Mouse (Mus musculus) thymus, postnatal 14 days (tissue): ENCODE data around the gene Rabgap1l.
A peak's percentile ranks its signal among the peaks of the same experiment; 100 is the strongest.

Source experiments
- DNase-seq: peaks from one replicate; pipeline ENCODE4 v3.0.0; 2021

Rabgap1l gene

GRCm38 (mm10) chr1:160588911-160589590 lies 204.0 kb downstream of the Rabgap1l start:
- DNase-seq: no peak

GRCm38 (mm10) chr1:160579309-160580233 lies 213.4 kb downstream of the Rabgap1l start:
- no peak for DNase-seq

- DNase-seq: no peak
Observed at GRCm38 (mm10) chr1:160576124-160576523, 216.9 kb downstream of the Rabgap1l start.

GRCm38 (mm10) chr1:160574039-160574438 lies 219.0 kb downstream of the Rabgap1l start:
- no peak for DNase-seq

DNA sequence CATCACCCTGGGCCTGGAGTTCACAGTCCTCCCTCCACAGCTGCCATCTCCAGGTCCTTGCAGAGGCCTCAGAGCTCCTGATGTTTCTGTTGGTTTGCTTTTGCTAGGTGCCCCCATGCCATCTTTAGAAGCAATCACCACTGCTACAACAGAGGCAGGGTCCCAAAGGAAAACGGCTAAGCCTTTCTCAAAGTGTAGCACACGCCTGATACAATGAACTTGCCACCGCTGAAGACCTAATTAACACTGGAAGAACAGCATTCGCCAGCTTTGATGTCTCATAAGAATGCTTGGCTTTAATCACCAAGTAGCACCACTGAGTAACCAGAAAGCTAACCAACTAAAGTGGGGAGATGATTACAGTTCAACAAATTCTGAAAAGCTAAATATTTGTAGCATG lies 226.6 kb downstream of the Rabgap1l start:
- no peak for DNase-seq

DNA sequence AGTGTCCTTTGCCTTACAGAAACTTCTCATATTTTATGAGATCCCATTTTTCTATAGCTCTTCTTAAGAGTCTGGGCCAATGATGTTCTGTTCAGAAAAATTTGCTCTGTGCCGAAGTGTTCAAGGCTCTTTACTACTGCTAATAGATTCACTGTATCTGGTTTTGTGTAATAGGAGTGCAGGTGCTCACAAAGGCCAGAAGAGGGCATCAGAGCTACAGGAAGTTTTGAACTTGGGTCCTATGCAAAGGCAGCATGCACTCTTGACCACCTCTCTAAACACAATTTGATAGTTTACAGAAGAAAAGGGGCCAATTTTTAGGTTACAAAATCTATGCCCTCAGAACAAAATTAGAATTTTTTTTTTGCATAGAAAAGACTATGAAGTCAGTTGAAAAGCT lies 231.6 kb downstream of the Rabgap1l start:
- DNase-seq: peak; percentile 9

DNA sequence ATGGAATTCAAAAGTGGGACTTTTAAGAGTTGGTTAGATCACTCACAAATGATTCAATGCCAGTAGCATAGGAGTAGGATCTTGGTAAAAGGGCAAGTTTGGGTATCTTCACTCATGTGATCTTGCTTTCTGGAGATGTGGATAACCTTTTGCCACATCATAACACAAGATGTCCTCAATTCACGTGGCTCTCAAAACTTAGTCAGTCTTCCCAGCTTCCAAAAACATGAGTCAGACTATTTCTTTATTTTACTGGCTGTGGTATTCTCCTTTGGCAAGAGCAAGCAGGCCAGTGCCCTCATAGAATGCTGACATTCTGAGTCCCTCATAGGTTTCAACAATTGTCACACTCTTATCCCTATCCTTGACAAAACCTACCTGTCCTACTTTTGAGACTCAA lies 242.4 kb downstream of the Rabgap1l start:
- DNase-seq: no peak

- DNase-seq: no peak
Observed at GRCm38 (mm10) chr1:160547934-160548876, 244.8 kb downstream of the Rabgap1l start.

DNA sequence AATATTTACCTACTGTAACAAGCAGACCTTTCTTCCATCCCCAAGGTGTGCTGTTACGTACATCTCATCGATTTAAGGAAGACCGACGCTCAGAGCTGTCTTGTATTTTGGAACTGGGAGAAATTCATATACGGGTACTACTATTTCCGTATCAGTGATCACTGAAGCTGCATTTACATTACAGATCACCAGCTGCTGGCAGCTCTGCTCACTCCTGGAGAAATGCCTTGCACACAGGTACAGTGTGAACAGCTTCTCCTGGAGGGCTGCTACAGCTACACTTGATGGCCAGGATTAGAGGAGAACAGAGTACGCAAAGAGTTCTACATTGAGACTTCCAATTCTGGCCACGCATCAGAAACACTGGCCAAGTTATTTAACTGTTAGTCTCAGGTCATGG lies 257.4 kb downstream of the Rabgap1l start:
- no peak for DNase-seq

DNA sequence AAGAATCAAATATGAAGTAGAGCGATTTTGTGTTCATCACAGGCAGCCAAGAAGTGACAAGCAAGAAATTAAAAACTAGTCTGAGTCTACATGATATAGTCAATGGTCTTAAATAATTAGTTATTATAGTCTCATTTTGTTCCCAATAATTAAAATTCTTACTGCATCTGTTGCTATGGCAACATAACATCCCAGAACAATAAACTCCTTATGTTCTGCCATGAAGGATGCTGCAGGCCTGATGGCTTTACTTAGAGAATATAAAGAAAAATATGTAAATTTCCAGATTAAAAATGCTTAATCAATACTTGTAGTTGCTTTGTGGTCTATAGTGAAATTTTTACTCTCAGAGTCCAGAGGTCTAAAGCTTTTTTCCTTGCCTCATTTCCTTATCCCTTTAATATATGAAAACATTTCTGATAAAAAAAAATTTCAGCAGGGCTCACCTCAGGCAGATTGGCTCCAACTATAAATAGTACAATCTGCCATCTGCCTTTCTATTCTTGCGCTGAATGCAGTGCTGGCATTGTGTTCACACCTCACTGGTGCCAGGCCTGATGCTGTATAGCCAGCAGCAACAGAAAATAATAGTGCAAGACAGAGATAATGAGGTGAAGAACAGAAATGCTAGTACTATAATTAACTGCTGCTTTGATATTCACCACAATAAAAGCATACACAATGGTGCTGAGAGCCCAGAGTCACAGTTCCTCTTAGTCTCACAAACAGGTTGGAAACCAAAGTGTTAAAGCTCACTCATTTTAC lies 258.3 kb downstream of the Rabgap1l start:
- DNase-seq: no peak

DNA sequence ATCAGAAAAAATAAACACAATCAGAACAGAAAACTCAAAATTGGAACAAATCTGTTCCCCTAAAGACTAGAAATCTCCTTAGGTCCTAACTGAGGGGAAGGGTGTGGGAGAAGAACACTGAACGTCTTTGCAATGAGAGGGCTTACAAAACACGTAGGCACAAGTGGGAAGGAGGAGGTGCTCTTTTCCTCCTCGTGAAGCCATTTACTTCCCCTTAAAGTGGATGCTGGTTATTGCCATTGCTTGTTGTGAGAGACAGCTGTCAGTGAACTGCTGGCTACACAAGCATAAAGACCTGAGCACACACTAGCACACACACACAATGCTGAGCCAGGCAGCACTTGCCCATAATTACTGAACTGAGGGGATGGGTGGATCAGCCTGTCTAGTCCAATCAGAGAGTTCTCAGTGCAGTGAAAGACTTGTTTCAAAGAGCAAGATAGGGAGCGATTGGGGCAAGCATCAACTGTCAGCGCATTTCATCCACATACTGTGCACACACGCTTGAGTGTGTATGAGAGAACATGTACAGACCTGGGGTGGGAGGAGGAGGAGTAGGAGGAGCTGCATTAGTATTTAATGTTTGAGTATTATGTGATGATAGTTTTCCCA lies 259.7 kb downstream of the Rabgap1l start:
- no peak for DNase-seq

GRCm38 (mm10) chr1:160531402-160531801 lies 261.6 kb downstream of the Rabgap1l start:
- DNase-seq: no peak

DNA sequence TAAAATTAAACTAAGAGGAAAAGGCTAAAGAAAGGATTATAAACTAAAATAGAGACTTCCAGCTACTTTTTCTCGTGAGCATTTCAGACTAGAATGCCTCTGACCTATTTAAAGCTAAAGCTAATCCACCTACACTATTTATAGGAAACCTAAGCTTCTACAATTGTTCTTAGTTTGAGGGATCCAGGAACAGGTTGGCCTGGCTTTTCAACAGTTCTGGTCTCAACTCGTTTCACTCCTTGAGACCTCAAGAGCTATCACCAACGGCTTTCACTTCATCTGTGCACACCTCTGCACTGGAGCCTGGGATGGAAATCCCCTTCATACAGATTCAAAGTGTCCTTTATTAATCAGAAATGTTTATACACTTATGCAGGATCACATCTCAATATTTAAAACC lies 271.1 kb downstream of the Rabgap1l start:
- no peak for DNase-seq

GRCm38 (mm10) chr1:160520665-160521064 lies 272.3 kb downstream of the Rabgap1l start:
- no peak for DNase-seq

GRCm38 (mm10) chr1:160519896-160520465 lies 273.0 kb downstream of the Rabgap1l start:
- no peak for DNase-seq

GRCm38 (mm10) chr1:160518552-160518951 lies 274.5 kb downstream of the Rabgap1l start:
- no peak for DNase-seq

DNA sequence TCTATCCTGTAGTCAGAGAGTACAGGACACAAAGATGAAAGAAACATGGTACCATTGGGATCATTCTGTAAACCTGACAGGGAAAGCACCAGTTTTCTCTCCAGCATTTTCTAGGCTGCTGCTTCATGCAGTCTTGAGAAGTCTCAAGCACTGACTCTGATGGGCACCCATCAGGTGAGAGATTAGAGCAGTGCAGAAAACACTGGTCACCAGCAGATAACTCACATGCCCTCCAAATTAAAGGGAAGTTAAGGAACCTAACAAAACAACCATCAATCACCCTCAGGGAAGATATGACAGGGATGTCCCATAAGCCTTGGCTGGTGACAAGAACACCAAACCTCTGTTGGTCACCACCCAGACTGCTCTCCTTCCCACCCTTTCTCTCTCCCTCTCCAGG lies 285.2 kb downstream of the Rabgap1l start:
- no peak for DNase-seq

DNA sequence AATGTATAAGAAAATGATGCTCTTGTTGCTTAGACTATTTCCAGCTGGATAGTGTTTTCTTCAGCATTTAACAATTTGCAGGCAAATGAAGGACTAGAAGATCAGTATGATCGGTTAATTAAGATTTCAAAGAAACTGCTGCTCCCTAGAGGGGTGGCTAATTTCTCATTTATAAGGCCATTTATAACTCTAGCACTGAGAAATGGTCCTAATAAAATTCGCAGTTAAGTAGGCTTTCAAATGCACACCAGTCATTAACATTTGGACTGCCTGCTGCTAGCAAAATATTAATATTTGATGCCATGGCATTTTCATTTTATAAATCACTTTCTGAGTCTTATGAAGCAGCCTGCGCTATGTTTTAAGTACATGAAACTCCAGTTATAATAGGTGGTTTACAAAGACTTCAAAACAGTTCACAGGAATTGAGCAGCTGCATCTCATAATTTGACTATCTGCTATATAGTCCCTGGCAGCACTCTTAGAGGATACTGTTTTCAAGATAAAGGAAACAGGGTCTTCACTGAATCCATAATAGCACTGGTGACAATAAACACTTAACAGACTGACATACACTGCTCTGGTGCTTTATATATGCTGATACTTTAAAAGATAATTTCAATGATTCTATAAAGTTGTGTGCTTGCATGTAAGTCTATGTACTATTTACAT lies 296.0 kb downstream of the Rabgap1l start:
- DNase-seq: no peak

DNA sequence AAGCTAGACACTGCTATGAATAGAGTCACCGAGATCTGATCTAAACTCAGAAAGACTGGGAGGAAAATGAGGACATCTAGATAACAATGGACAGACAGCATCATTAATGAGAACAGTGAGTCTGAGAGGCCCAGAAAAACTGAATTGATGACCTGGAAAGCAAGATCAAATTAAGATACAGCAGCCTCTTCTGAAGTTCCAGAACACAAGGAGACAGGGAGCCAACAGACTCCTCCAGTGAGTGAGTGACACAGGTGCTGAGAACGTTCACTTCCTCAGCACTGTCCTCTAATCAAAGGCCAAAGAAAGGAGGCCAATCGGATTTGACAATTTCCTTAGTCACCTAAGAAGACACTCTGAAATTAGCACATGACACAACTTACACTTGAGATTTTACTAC lies 307.3 kb downstream of the Rabgap1l start:
- no peak for DNase-seq

GRCm38 (mm10) chr1:160485028-160485427 lies 308.0 kb downstream of the Rabgap1l start:
- no peak for DNase-seq

DNA sequence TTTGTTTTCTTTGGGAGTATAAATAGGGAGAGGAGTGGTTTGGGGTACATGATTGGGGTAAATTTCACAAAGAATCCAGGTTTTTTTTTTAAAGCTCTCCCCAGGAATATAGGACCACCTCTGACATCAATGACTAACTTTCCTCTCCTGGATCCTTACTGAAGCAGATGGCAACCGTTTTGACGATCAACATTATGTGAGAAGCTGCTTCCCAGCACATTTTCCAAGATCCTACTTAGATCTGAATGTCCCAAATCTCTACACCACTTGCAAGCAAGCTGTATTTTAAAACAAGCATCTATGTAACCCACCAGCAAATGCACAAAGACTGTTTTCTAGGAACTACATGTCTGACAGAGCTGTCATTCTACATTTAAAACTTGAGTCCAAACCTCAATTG lies 311.4 kb downstream of the Rabgap1l start:
- DNase-seq: no peak
